Mouse (Mus musculus): Measurements from ENCODE around the gene Gm9918. TPM values are rescaled to one million over a fixed set of nuclear protein-coding genes. Genes with fewer than 3 reads are reported as not detected.

The Gm9918 gene
- polyA plus RNA-seq, 1 experiment from 2014 or later, result 1.4 TPM

DNA sequence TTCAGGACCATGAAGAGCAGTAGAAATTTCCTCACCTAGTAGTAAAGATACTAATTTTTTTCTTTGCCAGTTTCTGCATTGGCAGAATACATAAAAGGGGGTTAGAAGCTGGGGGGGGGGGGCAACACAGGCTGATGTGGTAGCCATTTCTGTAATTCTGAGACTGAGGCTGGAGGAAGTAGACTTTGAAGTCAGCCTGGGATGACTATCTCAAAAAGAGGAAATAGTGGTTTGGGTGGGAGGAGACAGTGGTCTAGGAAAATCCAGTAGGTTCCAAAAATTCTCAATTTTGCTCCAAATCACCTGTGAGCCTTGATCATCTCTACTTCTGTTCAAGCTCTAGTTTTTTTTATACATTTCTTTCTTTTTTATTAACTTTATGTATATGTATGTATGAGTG lies 41.1 kb downstream of the Gm9918 start:
- H3K9me3 ChIP-seq, result no peaks in the 10 kb centered on the region
- no peak overlapping the region for H3K4me2 ChIP-seq
- H3K9ac ChIP-seq (replicated peaks), result no peak overlapping the region
- H3K36me3 ChIP-seq, result peaks cover 89% of the 10 kb centered on the region
- no peaks in the 10 kb centered on the region for H3K4me1 ChIP-seq (replicated peaks)
- H3K4me3 ChIP-seq (replicated peaks), result no peak overlapping the region
- no peak overlapping the region for H3K27ac ChIP-seq
- no peak for ATAC-seq (ENCODE audit: insufficient number of reproducible peaks, insufficient read depth, low FRiP score, low TSS enrichment, low read depth)
- H3K27me3 ChIP-seq, result no peaks in the 10 kb centered on the region

DNA sequence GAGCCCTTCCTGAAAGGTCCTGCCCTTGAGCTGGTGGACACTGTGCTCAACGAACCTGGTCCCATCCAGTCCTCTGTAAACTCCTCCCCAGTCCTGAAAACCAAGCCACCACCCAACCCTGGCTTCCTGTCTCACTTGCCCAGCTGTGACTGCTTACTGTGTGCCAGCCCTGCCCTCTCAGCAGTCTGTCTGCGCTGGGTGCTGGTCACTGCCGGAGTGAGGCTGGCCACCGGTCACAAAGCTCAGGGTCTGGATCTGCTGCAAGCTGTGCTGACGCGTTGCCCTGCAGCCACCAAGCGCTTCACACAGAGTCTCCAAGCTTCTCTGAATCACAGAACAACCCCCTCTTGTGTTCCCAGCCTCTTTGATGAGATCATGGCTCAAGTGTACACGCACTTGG lies 44.9 kb downstream of the Gm9918 start:
- WGBS, result 94% methylated on average over 8 of the region's 8 CpGs
- Histone ChIP-seq H3K4me3 (replicated peaks) (no peak overlapping the region), H3K27ac (no peak overlapping the region), H3K4me2 (no peak overlapping the region), H3K27me3 (no peaks in the 10 kb centered on the region), H3K36me3 (peaks cover 89% of the 10 kb centered on the region), H3K4me1 (replicated peaks) (no peaks in the 10 kb centered on the region), H3K9me3 (no peaks in the 10 kb centered on the region), H3K9ac (replicated peaks) (no peak overlapping the region)
- no peak for ATAC-seq (ENCODE audit: insufficient number of reproducible peaks, insufficient read depth, low FRiP score, low TSS enrichment, low read depth)

DNA sequence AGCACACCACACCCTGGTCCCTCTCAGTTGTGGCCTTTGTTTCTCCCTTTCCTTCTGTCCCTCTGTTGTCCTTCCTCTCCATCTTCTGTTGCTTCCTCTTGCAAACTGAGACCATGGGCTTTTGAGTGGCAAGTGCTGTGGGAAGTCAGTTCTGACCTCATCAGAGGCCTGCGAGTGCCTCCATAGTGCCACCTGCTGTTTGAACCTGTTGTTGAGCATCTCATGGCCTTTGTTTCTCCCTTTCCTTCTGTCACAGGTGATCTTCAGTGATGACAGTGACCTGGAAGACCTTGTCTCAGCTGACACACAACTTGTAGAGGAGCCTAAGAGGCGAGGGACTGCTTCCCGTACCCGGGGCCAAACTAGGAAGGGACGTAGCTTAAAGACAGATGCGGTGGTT lies 45.9 kb downstream of the Gm9918 start:
- peaks cover 91% of the 10 kb centered on the region for H3K36me3 ChIP-seq
- 88% methylated on average over 6 of the region's 6 CpGs for WGBS

More for the DNA sequence above, 45.9 kb downstream of the Gm9918 start:
- H3K4me3 ChIP-seq (replicated peaks), result no peak overlapping the region
- H3K9ac ChIP-seq (replicated peaks), result no peak overlapping the region
- no peaks in the 10 kb centered on the region for H3K4me1 ChIP-seq (replicated peaks)
- H3K27ac ChIP-seq, result no peak overlapping the region
- no peak for ATAC-seq (ENCODE audit: insufficient number of reproducible peaks, insufficient read depth, low FRiP score, low TSS enrichment, low read depth)
- H3K27me3 ChIP-seq, result no peaks in the 10 kb centered on the region
- no peaks in the 10 kb centered on the region for H3K9me3 ChIP-seq
- no peak overlapping the region for H3K4me2 ChIP-seq

Other genes with a start within 250 kb of the Gm9918 start
- gene Krt18, start 242.4 kb upstream of the Gm9918 start, polyA plus RNA-seq (2016; fragmentation: Nextera tagmentation; extraction: Ambion mirVana), result 21.2 and 21.5 TPM in 2 replicates
- 121 and 124 TPM in 2 replicates for gene Eif4b, start 196.8 kb upstream of the Gm9918 start, polyA plus RNA-seq (2016; fragmentation: Nextera tagmentation; extraction: Ambion mirVana)
- gene Tns2, start 170.2 kb upstream of the Gm9918 start, polyA plus RNA-seq (2016; fragmentation: Nextera tagmentation; extraction: Ambion mirVana), result 16.6 and 22.6 TPM in 2 replicates
- gene Spryd3, start 134.3 kb upstream of the Gm9918 start, polyA plus RNA-seq (2016; fragmentation: Nextera tagmentation; extraction: Ambion mirVana), result 12.9 and 16.8 TPM in 2 replicates
- gene Igfbp6, start 126.2 kb upstream of the Gm9918 start, polyA plus RNA-seq (2016; fragmentation: Nextera tagmentation; extraction: Ambion mirVana), result 0.96 and 1.2 TPM in 2 replicates
- 0.15 TPM in 1 of 2 replicates, not detected in the other for gene Soat2, start 120.0 kb upstream of the Gm9918 start, polyA plus RNA-seq (2016; fragmentation: Nextera tagmentation; extraction: Ambion mirVana)
- 108 and 115 TPM in 2 replicates for gene Zfp740, start 67.3 kb upstream of the Gm9918 start, polyA plus RNA-seq (2016; fragmentation: Nextera tagmentation; extraction: Ambion mirVana)
- 70.6 and 72.9 TPM in 2 replicates for gene Csad, start 65.8 kb upstream of the Gm9918 start, polyA plus RNA-seq (2016; fragmentation: Nextera tagmentation; extraction: Ambion mirVana)
- gene Itgb7, start 38.6 kb upstream of the Gm9918 start, polyA plus RNA-seq (2016; fragmentation: Nextera tagmentation; extraction: Ambion mirVana), result 2.9 and 3.3 TPM in 2 replicates
- 137 TPM in 2 replicates for gene Rarg, start 13.0 kb upstream of the Gm9918 start, polyA plus RNA-seq (2016; fragmentation: Nextera tagmentation; extraction: Ambion mirVana)
- gene Mfsd5, start 8.9 kb downstream of the Gm9918 start, polyA plus RNA-seq (2016; fragmentation: Nextera tagmentation; extraction: Ambion mirVana), result 56.1 and 58.8 TPM in 2 replicates
- 42.7 and 49.3 TPM in 2 replicates for gene Espl1, start 25.7 kb downstream of the Gm9918 start, polyA plus RNA-seq (2016; fragmentation: Nextera tagmentation; extraction: Ambion mirVana)
- 431 and 445 TPM in 2 replicates for gene Pfdn5, start 55.6 kb downstream of the Gm9918 start, polyA plus RNA-seq (2016; fragmentation: Nextera tagmentation; extraction: Ambion mirVana)
- 117 and 120 TPM in 2 replicates for gene Myg1, start 61.1 kb downstream of the Gm9918 start, polyA plus RNA-seq (2016; fragmentation: Nextera tagmentation; extraction: Ambion mirVana)
- gene Aaas, start 80.2 kb downstream of the Gm9918 start, polyA plus RNA-seq (2016; fragmentation: Nextera tagmentation; extraction: Ambion mirVana), result 95.6 and 99.6 TPM in 2 replicates
- gene Sp7, start 96.6 kb downstream of the Gm9918 start, polyA plus RNA-seq (2016; fragmentation: Nextera tagmentation; extraction: Ambion mirVana), result 3.1 and 4.3 TPM in 2 replicates
- gene Sp1, start 135.6 kb downstream of the Gm9918 start, polyA plus RNA-seq (2016; fragmentation: Nextera tagmentation; extraction: Ambion mirVana), result 11.1 and 12.1 TPM in 2 replicates
- 0.48 TPM in 1 of 2 replicates, not detected in the other for gene Amhr2, start 174.8 kb downstream of the Gm9918 start, polyA plus RNA-seq (2016; fragmentation: Nextera tagmentation; extraction: Ambion mirVana)
- 66.1 and 68.1 TPM in 2 replicates for gene Prr13, start 188.5 kb downstream of the Gm9918 start, polyA plus RNA-seq (2016; fragmentation: Nextera tagmentation; extraction: Ambion mirVana)
- 230 and 239 TPM in 2 replicates for gene Pcbp2, start 200.0 kb downstream of the Gm9918 start, polyA plus RNA-seq (2016; fragmentation: Nextera tagmentation; extraction: Ambion mirVana)
- gene Gm10337, start 233.2 kb downstream of the Gm9918 start, polyA plus RNA-seq (2016; fragmentation: Nextera tagmentation; extraction: Ambion mirVana), result not detected in 2 replicates
- gene Map3k12, start 246.5 kb downstream of the Gm9918 start, polyA plus RNA-seq (2016; fragmentation: Nextera tagmentation; extraction: Ambion mirVana), result 23.8 and 26.6 TPM in 2 replicates
- 109 and 111 TPM in 2 replicates for gene Tarbp2, start 247.6 kb downstream of the Gm9918 start, polyA plus RNA-seq (2016; fragmentation: Nextera tagmentation; extraction: Ambion mirVana)

Data from limb, embryonic 12.5 days (tissue).